Mouse (Mus musculus) adrenal gland (tissue): ENCODE data around the gene Ubash3b.

Experiments
- intact Hi-C: fragments of 180-260 bp; cut with DNase I; formaldehyde crosslinking; loops from one replicate; pipeline ENCODE4 v1.15.1; 2025

Gene Ubash3b

GRCm38 (mm10) chr9:41099897-41100296 lies 61.6 kb downstream of the Ubash3b start:
- intact Hi-C loops, result no loop called here

GRCm38 (mm10) chr9:41099067-41099466 lies 62.4 kb downstream of the Ubash3b start:
- intact Hi-C loops, result no loop called here

- intact Hi-C loops, result no loop called here
Observed at GRCm38 (mm10) chr9:41098065-41098464, 63.4 kb downstream of the Ubash3b start.

GRCm38 (mm10) chr9:41091993-41092392 lies 69.5 kb downstream of the Ubash3b start:
- intact Hi-C loops, result no loop called here

- intact Hi-C loops, result no loop called here
Observed at GRCm38 (mm10) chr9:41091187-41091586, 70.3 kb downstream of the Ubash3b start.

- intact Hi-C loops, result no loop called here
Observed at GRCm38 (mm10) chr9:41087831-41088383, 73.6 kb downstream of the Ubash3b start.

GRCm38 (mm10) chr9:41084191-41084901 lies 77.2 kb downstream of the Ubash3b start:
- intact Hi-C loops, result no loop called here

- intact Hi-C loops, result no loop called here
Observed at GRCm38 (mm10) chr9:41083386-41084055, 78.0 kb downstream of the Ubash3b start.

- intact Hi-C loops, result no loop called here
Observed at GRCm38 (mm10) chr9:41082891-41083290, 78.6 kb downstream of the Ubash3b start.

- intact Hi-C loops, result no loop called here
Observed at GRCm38 (mm10) chr9:41080877-41081276, 80.6 kb downstream of the Ubash3b start.

GRCm38 (mm10) chr9:41079428-41080155 lies 81.9 kb downstream of the Ubash3b start:
- intact Hi-C loops, result no loop called here

- intact Hi-C loops, result no loop called here
Observed at GRCm38 (mm10) chr9:41078198-41078597, 83.3 kb downstream of the Ubash3b start.

- intact Hi-C loops, result no loop called here
Observed at GRCm38 (mm10) chr9:41076150-41076549, 85.3 kb downstream of the Ubash3b start.

GRCm38 (mm10) chr9:41075528-41075927 lies 86.0 kb downstream of the Ubash3b start:
- intact Hi-C loops, result no loop called here

- intact Hi-C loops, result no loop called here
Observed at GRCm38 (mm10) chr9:41073196-41074009, 88.1 kb downstream of the Ubash3b start.

GRCm38 (mm10) chr9:41072786-41073185 lies 88.7 kb downstream of the Ubash3b start:
- intact Hi-C loops, result no loop called here

GRCm38 (mm10) chr9:41071906-41072511 lies 89.5 kb downstream of the Ubash3b start:
- intact Hi-C loops, result no loop called here

GRCm38 (mm10) chr9:41070761-41071181 lies 90.7 kb downstream of the Ubash3b start:
- intact Hi-C loops, result no loop called here

GRCm38 (mm10) chr9:41069509-41069908 lies 92.0 kb downstream of the Ubash3b start:
- intact Hi-C loops, result no loop called here

GRCm38 (mm10) chr9:41061446-41061845 lies 100.1 kb downstream of the Ubash3b start:
- intact Hi-C loops, result no loop called here

GRCm38 (mm10) chr9:41060617-41061016 lies 100.9 kb downstream of the Ubash3b start:
- intact Hi-C loops, result no loop called here
